Mouse (Mus musculus) C2C12 (cell line): ENCODE measurements at regions not wholly inside any gene's neighbourhood (a gene's known extent, or its start where the extent isn't known, plus 50 kb on each side); places are given as distances from the start of the nearest gene placed in this dataset.

Experiments
- H3K27me3 ChIP-seq: one replicate; pipeline ENCODE4 v1.6.1; 2011; ENCODE audit not compliant: control insufficient read depth, insufficient read depth, insufficient read length
- H3K36me3 ChIP-seq: one replicate; pipeline ENCODE4 v1.6.1; 2011; ENCODE audit not compliant: control insufficient read depth, insufficient read depth
- H3K4me3 ChIP-seq: one replicate; pipeline ENCODE4 v1.5.1; 2011; ENCODE audit warnings: mild to moderate bottlenecking, control low read depth; ENCODE audit not compliant: poor library complexity, insufficient read depth, severe bottlenecking
- H3K79me2 ChIP-seq: one replicate; pipeline ENCODE4 v1.6.1; 2011; ENCODE audit not compliant: control insufficient read depth, insufficient read depth
- H3K79me3 ChIP-seq: one replicate; pipeline ENCODE4 v1.6.1; 2011; ENCODE audit warnings: low read depth, control low read depth
- H3ac ChIP-seq: one replicate; pipeline ENCODE3; 2011; ENCODE audit warnings: low read depth; ENCODE audit not compliant: control insufficient read depth, insufficient read length
- CEBPB ChIP-seq: IDR thresholded peaks from one replicate; pipeline ENCODE4 v1.6.1; 2011; ENCODE audit warnings: low read depth, mild to moderate bottlenecking, control low read depth, moderate library complexity
- CTCF ChIP-seq: IDR thresholded peaks from one replicate; pipeline ENCODE4 v1.5.1; 2011; ENCODE audit not compliant: control insufficient read depth, insufficient read depth, insufficient read length
- FOSL1 ChIP-seq: IDR thresholded peaks from one replicate; pipeline ENCODE4 v1.8.0; 2011; ENCODE audit warnings: mild to moderate bottlenecking, low read length; ENCODE audit not compliant: poor library complexity, insufficient read depth, severe bottlenecking
- MAX ChIP-seq: IDR thresholded peaks from one replicate; pipeline ENCODE4 v1.6.1; 2011; ENCODE audit warnings: mild to moderate bottlenecking, control low read depth
- MYOD1 ChIP-seq: IDR thresholded peaks from one replicate; pipeline ENCODE4 v1.6.1; 2011; ENCODE audit warnings: low read depth; ENCODE audit not compliant: control insufficient read depth, insufficient read length
- MYOG ChIP-seq: IDR thresholded peaks from one replicate; pipeline ENCODE4 v1.6.1; 2011; ENCODE audit not compliant: control insufficient read depth, insufficient read length; ENCODE audit errors: extremely low read depth
- USF1 ChIP-seq: IDR thresholded peaks from one replicate; pipeline ENCODE4 v1.6.1; 2011; ENCODE audit warnings: low read depth, mild to moderate bottlenecking, control low read depth, moderate library complexity

- Histone ChIP-seq H3K27me3 (no peaks in the 10 kb centered on the region), H3K79me3 (no peaks in the 10 kb centered on the region)
Observed at GRCm38 (mm10) chr6:34246512-34246911, 69.6 kb upstream of the Slc35b4 start.

GRCm38 (mm10) chr6:34243001-34243400 is 66.1 kb upstream of the Slc35b4 start:
- no peak overlapping the region for H3K4me3 ChIP-seq
- H3K27me3 ChIP-seq, result no peaks in the 10 kb centered on the region
- H3K79me3 ChIP-seq, result no peaks in the 10 kb centered on the region
- H3K79me2 ChIP-seq, result no peaks in the 10 kb centered on the region
- H3K36me3 ChIP-seq, result no peaks in the 10 kb centered on the region
- no peak overlapping the region for H3ac ChIP-seq
- no peak for TF ChIP-seq MYOD1
- no peak for TF ChIP-seq MYOG
- no peak for TF ChIP-seq FOSL1

More at GRCm38 (mm10) chr6:34246512-34246911, 69.6 kb upstream of the Slc35b4 start:
- no peaks in the 10 kb centered on the region for H3K36me3 ChIP-seq
- no peak for TF ChIP-seq CEBPB
- TF ChIP-seq USF1, result peak; percentile 79
- no peak for TF ChIP-seq MAX
- H3K4me3 ChIP-seq, result no peak overlapping the region
- no peak overlapping the region for H3ac ChIP-seq
- H3K79me2 ChIP-seq, result no peaks in the 10 kb centered on the region

DNA sequence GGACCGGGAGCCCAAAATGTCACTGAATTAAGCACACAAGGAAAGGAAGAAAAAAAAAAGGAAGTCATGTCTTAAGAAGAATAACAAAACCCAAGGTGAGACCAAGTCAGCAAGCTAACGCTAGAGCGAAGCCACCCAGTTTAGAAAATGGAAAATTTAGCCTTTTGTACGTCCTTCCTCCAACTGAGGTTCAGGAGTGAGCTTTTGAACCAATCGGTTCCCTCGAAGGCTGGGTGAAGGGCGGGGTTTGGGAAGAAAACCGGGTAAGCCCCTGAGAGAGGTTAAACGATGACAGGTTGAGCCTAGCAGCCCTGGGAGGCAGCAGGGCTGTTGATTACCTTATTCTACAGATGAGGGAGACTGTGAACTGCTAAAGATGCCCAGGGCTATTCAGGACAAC is 65.6 kb upstream of the Slc35b4 start:
- H3K79me2 ChIP-seq, result no peaks in the 10 kb centered on the region
- H3K4me3 ChIP-seq, result no peak overlapping the region
- H3ac ChIP-seq, result no peak overlapping the region
- no peak for TF ChIP-seq CTCF
- no peak for TF ChIP-seq CEBPB
- TF ChIP-seq USF1, result no peak
- no peak for TF ChIP-seq MYOD1
- no peak for TF ChIP-seq MYOG
- TF ChIP-seq MAX, result no peak
- no peak for TF ChIP-seq FOSL1
- no peaks in the 10 kb centered on the region for H3K36me3 ChIP-seq
- H3K27me3 ChIP-seq, result no peaks in the 10 kb centered on the region
- no peaks in the 10 kb centered on the region for H3K79me3 ChIP-seq

DNA sequence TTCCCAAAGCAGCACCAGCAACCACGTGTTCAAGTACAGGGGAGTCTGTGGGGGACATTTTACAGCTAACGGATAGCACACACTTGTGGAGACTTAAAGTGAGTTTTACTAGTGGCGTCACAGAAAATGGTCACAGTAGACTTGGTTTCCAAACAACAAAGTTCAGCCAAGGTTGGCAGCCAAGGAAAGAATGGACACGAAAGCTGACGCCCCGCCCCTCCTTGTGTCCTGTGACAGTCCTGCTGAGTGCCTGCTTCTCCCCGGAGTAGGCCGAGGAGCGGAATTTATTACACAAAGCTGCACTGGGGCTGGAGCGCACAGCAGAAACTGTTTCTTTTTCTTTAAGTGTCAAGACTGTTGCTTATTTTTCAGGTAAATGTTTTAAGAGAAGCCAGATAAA is 58.2 kb upstream of the Slc35b4 start:
- Histone ChIP-seq H3K79me3 (no peaks in the 10 kb centered on the region), H3ac (no peak overlapping the region), H3K4me3 (no peak overlapping the region), H3K79me2 (no peaks in the 10 kb centered on the region), H3K27me3 (no peaks in the 10 kb centered on the region), H3K36me3 (no peaks in the 10 kb centered on the region)
- TF ChIP-seq CEBPB (no peak), MYOD1 (no peak), FOSL1 (no peak), CTCF (no peak), MAX (no peak), USF1 (no peak), MYOG (no peak)

DNA sequence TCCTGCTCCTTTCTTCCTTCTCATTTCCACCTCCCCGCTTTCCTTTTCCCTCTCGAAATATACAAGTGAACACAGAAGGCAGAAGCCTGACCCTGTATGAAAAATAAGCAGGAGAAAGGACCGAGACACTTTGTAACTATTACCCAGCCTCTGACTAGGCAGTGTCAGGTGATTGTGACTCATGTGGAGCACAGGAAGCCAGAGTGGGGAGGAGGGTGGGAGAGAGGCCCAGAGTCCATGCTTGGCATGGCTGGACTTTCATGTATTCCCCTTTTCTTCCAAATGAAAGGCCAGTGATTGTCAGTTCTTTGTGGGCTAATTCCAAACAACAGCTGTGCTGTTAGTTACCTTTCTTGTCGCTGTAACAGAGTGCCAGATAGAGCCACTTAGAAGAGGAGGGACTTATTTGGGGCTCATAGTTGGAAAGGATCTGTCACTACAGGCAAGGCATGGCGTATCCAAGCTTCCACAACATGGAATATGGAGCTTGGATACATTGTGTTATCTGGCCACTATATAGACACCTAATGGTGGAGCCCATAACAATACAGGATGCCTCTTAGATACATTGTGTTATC is 57.6 kb upstream of the Slc35b4 start:
- TF ChIP-seq CTCF (no peak), USF1 (peak; percentile 56)
- Histone ChIP-seq H3K4me3 (no peak overlapping the region), H3ac (no peak overlapping the region), H3K36me3 (no peaks in the 10 kb centered on the region), H3K79me2 (no peaks in the 10 kb centered on the region), H3K79me3 (no peaks in the 10 kb centered on the region), H3K27me3 (no peaks in the 10 kb centered on the region)

DNA sequence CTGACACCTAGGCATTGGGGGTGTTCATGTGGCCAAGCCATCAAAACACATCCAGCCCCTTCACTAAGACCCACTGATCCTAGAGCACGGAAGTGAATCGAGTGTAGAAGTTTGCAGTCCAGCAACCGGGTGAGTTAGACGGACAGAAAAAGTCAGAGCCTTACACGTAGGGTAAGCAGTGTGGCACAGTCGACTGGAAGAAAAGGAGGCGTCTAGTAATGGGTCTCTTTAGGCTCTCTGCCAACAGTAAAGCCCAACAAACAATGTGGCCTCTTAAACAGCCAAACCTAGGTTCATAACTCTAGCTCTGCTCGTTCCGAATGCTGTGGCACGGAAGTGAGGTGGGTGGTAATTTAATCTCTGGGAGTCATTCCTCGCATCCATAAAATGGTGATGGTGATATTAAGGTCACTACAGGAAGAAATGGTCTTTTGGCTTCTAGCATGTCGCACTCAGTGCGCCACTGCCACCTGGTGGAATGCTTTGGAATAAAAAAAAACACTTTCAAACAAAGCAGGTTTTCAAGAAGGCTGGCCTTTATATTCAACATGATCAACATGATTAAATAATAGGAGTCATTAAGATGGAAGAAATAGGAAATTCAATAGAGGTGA is 54.0 kb upstream of the Slc35b4 start:
- Histone ChIP-seq H3K4me3 (no peak overlapping the region), H3K79me3 (no peaks in the 10 kb centered on the region), H3ac (no peak overlapping the region), H3K27me3 (no peaks in the 10 kb centered on the region), H3K36me3 (no peaks in the 10 kb centered on the region), H3K79me2 (no peaks in the 10 kb centered on the region)
- no peak for TF ChIP-seq MYOD1
- no peak for TF ChIP-seq MAX
- TF ChIP-seq MYOG, result no peak
- no peak for TF ChIP-seq FOSL1
- TF ChIP-seq CEBPB, result no peak
- TF ChIP-seq USF1, result no peak
- no peak for TF ChIP-seq CTCF
